Mouse (Mus musculus): ENCODE measurements at regions not wholly inside any gene's neighbourhood (a gene's known extent, or its start where the extent isn't known, plus 50 kb on each side); places are given as distances from the start of the nearest gene placed in this dataset.

DNA sequence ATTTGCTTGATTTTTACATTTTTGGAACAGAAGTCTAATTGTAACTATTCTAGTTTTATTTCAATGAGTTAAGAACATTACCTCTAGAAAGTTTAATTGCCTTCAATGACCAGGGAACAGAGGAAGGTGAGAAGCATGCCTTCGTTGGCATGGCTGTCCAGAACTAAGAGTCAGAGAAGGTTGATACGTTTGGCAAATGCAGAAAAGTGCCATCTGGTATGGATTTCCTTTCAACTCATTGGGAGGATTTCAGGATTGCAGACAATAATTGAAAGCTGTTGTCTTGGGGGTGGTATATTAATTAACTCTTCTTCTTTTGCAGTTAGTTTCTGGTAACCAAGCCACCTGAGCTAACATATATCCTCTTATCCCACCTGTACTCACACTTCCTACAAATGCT is 489.5 kb upstream of the Etaa1 start:
- ATAC-seq (ENCODE audit: insufficient number of reproducible peaks, low FRiP score, low TSS enrichment), result no peak

DNA sequence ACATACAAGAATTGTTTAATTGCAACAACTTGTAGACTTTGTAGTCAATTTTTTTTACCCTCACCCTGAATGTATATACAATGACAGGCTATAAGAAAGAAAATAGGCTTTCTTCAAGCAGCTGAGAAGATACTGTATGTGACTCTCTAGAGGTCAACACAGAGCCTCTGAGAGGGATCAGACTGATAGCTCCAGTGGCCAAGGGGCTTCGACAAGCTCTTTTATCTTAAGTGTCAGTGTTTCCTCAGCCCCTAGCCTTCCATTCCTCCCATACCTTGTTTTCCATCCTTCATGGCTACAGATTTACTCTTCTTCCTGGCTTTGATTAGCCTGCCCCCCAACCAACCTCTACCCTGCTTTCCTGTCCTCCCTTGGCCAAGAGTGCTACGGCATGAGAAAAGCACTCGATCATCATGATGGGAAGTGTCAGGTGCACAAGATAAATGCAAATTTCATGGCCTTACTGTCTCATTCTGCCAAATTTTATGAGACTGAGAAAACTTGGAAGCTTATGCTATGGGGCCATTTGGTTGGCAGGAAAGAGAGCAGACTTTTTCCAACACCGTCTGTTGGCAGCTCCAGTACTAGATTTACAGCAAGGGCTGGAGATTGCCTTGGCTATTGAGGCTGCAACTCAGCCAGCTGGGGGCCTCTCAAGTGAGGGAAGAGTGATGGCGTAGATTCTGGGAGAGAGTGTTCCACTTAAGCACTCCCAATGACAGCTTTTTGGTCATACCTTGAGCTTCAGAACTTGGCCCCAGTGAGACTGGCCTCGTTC is 484.3 kb upstream of the Etaa1 start:
- ATAC-seq (ENCODE audit: insufficient number of reproducible peaks, low FRiP score, low TSS enrichment), result peak; percentile 84

DNA sequence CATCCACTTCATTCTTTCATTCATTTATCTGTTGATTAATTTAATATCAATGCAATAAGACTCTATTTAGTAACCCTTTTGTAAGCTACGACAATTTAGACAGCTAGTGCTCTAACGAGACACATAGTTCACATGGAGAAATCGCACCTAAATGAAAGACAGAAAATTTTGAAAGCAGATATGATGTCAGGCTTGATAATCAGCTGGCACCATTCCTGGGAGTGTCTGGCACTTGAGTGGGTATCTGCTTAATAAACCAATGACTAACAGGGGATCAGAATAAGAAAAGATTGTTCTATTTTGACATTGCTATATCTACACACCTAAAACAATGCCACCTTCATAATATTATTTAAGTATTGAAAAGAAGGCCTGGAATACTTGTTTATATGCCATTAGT is 467.4 kb upstream of the Etaa1 start:
- no peak for ATAC-seq (ENCODE audit: insufficient number of reproducible peaks, low FRiP score, low TSS enrichment)

DNA sequence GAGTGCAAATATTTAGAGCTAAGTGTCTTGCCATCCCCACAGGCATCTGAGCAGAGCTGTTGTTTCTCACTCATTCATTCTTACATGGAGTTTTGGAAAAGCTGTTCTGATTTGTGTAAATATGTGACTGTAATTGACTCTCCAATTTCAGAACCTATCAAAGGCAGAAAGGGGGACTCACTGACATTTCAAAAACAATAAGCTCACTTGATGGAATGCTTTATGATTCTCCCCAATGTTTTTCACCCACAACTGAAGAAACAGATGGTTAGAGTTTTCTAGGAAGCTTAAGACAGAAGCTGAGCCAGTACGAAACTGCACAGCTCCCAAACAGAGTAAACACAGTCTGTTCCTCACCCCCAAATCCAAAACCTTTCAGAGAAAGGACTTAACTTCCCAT is 460.1 kb upstream of the Etaa1 start:
- ATAC-seq (ENCODE audit: insufficient number of reproducible peaks, low FRiP score, low TSS enrichment), result no peak

DNA sequence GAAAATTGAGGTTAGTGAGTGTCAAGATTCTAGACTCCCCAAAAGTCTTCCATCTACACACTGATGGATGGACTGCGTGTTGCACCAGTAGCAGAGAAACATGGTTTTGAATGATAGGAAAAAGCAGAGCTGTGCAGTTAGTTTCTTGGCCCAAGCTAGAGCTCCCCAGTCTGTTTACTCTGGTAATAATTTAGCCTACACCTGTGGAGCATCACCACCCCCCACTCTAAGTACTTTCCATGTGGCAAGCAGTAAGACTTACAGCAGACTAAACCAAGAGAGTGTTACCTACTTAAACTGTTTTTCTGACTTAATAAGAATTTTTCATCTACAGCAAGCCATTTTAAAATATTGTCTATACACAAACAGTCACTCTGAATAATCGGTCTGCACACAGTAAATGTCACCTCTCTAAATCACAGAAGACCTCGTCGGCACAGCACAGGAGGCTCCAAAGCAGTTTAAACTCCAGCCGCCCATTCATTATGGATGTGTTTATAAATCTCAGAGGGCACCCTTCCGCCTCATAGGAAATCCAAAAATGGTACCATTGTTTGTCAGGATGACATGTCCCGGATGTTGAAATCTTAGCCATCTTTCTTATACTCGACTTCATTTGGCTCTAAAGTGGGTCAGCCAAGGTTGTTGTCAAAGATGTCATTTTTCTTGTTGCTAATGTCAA is 454.5 kb upstream of the Etaa1 start:
- no peak for ATAC-seq (ENCODE audit: insufficient number of reproducible peaks, low FRiP score, low TSS enrichment)

DNA sequence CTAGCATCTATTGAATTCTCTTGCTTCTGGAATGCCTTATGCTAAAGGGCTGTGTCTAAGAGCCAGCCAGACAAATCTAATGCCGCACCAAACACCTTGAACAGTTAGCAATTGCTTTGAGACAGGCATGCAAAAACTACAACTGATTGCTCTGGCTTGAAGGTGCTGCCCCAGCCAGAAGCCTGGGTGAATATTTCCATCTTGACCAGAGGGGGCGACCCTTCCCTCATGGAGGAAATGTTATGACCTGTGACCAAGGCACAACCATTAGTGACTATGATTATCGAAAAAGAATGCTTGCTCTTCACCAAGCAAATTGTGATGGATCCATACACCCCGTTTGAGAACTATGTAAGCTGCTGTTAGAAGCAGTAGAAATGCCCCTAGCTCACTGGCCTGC is 445.9 kb upstream of the Etaa1 start:
- ATAC-seq (ENCODE audit: insufficient number of reproducible peaks, low FRiP score, low TSS enrichment), result no peak

DNA sequence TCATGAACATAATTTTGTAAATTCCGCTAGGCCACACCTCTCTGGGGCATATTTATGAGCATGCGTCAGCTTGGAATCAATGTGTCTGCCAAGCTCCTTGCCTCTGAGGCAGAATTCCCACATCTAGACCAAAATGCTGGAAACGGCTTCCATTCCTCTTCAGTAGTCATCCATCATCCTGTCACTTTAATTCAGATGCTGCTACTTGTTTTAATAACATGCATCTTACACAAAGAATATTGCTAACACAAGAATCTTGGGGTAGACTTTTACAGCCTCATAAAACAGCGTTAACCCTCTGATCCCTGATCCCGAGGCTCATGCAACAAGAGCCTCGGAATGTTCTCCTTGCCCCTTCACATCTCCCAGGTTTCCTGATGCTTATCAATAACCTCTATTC is 442.7 kb upstream of the Etaa1 start:
- no peak for ATAC-seq (ENCODE audit: insufficient number of reproducible peaks, low FRiP score, low TSS enrichment)

DNA sequence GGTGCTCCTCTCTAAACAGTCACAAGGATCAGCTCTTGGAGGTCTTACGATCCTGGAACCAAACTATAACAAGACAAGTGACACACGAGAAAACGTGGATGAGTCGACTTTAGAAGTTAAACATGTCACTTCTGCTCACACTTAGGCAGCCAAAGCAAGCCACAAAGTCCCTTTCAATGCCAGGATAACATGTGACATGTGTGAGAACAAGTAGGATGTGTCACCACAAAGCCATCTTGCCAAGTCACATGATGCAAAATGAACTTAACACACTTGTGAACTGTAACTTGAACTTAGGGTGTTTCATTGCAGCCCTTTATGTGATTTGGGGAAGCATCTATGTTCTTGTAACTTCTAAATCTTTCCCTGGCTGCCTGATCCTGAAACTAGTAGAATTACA is 442.0 kb upstream of the Etaa1 start:
- no peak for ATAC-seq (ENCODE audit: insufficient number of reproducible peaks, low FRiP score, low TSS enrichment)

DNA sequence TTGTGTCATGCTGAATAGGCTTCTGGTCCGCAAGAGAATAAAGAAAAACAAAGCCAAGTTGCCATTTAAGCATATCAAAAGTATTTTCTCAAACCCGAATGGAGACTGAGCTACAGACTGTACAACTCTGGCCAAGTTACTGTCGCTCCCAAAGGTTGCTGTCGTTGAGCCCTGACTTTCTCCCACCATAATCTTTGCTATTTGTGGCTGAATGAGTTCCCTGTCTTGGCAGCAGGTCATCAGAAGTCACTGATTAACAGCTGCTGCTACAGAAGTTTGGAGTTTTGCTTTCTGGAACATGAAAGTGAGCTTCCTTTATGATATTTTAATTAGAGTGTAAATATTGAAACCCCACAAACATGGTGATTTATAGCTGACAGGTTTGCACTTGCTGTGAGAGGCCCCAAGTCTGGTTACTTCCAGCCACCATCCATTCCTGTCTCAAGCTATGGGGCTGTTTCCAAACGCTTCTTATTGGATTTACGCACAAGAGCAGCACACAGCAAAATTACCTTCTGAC is 419.2 kb upstream of the Etaa1 start:
- no peak for ATAC-seq (ENCODE audit: insufficient number of reproducible peaks, low FRiP score, low TSS enrichment)

DNA sequence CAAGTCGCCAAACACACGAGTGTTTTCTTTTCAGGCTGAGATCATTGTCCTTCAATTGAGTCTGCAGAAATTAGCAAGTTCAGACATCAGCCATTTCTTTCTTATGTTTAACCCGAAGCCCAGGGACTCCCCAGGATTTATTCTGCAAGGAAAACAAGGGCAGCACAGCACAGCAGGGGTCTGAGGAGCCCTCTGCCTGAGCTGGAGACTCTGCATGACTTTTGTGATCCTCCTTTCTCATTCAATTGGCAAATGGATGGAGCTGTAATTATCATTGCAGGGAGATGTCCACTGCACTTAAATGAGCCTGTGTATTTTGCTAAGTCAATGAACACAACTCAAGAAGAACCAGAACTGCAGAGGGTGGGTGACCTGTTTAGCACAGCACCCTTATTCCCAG is 417.6 kb upstream of the Etaa1 start:
- no peak for ATAC-seq (ENCODE audit: insufficient number of reproducible peaks, low FRiP score, low TSS enrichment)

DNA sequence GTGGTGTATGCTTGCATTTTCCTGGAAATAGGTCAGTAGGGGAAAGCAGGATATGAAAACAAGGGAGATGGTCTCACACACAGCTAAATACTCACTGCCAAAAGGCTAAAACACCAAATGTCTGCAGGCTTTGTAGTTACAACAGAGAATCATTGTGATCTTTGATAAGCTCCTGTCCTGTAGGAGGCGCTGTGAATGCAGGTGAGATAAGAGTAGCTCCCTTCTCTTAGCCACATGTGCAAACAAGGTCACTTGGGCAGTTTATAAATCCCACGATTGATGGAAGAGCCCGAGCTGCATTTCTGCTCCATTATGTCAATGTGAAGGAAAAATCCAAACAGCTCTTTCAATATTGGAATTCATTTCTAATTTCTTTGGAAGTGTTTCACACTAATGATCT is 417.2 kb upstream of the Etaa1 start:
- no peak for ATAC-seq (ENCODE audit: insufficient number of reproducible peaks, low FRiP score, low TSS enrichment)

DNA sequence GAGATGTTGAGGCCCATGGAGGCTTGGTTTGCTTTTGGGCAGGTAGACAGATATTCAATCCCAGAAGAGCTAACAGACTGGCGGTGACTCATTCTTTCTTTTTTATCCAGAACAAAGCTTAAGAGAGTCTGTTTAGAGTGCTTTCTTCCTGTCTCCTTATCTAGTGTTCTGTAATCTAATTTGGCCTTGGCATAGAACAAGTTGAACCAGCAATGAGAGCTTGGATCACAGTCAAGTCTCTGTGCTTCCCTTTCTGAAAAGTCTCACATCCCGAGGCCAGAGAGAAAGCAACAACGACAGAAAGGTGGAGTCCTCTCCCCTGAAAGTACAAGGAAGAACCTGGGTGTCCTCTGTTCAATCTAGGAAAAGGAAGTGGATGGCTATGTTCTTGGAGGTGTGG is 401.2 kb upstream of the Etaa1 start:
- ATAC-seq (ENCODE audit: insufficient number of reproducible peaks, low FRiP score, low TSS enrichment), result no peak

DNA sequence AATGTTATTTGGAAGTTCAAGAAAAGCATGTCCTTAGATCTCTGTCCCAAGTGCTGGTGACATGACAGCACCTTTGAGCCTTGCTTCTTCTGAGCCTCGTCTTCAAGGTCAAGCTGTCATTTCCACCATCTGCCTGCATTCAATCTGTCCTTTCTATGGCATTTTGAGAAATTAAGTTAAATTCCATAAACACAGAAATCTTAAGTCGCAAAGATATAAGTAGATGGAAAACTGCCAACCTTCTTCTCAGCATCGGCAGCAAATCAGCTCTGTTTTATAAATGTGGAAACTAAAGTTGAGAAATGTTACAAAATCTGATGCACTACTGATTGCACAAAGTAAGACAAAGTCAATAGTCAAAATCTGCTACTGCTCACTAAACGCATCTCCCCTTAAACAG is 400.5 kb upstream of the Etaa1 start:
- ATAC-seq (ENCODE audit: insufficient number of reproducible peaks, low FRiP score, low TSS enrichment), result no peak

DNA sequence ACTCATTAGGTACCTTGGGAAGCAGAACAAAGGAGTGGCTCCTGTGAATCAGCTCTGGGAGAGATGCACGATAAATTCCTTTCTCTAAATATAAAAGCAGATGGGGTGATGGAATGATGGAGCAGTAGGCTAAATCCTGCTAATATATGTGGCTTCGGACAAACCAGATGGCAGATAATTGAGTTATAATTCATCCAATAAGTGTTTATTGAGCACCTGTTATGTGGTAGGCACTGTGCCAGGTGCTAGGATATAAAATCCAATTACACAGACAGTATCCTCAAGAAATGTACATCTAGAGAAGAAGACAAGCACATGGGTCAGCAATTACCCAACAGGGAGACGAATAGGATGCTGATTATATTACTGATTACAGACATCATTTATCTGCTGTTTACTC is 394.2 kb upstream of the Etaa1 start:
- ATAC-seq (ENCODE audit: insufficient number of reproducible peaks, low FRiP score, low TSS enrichment), result no peak

DNA sequence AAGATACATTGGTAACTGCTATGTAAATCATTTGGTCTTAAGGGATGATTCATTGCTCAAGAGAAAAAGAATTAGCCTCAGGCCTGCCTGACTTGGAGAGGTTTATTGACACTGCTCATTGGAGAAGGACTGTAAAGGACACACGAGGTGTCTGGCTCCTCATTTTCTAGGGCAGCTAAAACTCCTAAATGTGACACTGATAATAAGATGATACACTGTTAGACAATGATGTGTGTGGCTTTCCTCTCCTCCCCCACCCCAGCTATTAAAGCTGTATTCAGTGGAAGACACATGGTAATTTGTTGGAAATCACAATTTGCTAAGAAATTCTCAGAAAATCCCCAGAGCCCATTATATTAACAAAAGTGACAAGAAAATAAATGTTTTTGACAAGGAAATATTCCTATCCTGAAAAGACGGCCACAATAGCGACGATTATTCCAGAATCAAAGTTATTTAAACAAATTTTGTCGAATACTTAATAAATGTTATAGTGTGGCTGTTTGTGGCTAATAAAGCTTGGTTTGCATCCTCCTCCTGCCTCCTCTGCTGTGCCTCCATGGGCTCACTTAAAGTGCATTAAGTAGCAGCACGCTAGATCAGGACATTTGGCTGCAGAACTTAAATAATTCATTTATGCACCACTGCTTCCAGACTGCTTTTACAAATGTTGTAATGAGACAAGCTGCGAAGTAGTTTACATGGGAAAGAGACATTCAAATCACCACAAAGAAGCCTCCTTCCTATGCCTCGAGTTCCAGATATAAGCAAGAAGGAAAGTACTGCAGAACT is 360.0 kb upstream of the Etaa1 start:
- ATAC-seq (ENCODE audit: insufficient number of reproducible peaks, low FRiP score, low TSS enrichment), result no peak

DNA sequence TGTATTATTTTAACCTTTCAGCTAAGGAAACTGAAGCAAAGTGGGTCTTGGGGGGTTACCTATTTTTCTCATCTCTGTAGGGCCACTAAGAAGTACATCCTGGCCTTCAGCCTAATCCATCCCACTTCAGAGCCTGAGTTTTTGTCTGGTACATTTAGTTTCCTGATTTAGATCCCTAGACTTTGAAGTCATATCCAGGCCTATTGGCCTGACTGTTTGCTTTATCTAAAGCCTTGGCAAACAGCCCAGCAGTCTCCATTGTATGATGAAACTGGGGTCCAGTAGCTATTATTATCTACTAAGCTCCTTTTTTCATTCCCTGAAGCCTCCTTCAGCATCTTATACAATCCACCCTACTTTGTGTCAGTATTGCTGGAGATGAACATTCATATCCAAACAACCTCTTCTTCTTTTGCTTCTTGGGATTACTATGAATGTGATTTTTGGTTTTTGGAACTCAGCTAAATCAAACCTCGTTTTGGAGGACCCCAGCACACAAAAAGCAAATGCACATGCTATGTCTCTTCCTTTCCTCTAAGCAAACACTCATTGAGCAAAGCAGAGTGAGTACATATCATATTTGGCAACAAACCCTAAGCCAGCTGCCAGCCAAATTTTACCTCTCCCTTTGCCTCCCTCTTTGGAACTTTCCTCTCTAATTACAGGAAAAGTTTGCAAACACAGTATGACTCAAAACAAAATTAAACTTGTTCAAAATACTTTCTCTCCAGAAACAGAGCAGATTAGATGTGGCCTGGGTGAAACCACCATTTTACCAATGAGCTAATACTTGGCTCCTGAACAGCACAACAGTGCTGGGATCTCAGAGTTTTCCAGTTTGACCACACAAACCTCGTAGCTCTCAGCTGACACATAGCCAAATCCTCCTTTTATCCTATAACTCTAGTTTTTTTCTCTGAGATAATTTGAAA is 342.8 kb upstream of the Etaa1 start:
- no peak for ATAC-seq (ENCODE audit: insufficient number of reproducible peaks, low FRiP score, low TSS enrichment)

DNA sequence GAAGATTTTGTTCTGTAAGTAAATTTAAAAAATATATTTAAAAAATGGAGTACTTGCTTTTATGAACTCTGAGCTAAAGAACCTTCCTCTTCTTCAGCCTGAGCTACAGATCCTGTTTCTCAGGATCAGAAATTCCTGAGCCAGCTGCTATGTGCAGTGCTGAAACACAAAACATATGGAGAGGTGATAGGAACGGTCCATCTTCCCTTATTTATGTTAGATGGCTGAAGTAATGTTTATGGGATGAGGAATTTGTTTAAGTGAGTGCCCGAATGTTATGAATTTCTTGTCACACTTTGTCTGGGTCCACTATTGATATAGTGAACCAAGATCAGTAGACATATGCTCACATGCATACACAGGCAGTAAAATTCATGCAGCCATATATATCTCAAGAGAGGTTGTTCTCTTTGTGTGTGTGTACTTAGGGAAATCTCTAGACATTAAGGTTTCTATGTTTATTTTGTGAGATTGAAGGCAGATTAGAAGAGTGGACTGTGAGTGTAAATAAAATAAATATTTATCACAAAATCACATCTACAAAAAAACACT is 325.0 kb upstream of the Etaa1 start:
- no peak for ATAC-seq (ENCODE audit: insufficient number of reproducible peaks, low FRiP score, low TSS enrichment)

DNA sequence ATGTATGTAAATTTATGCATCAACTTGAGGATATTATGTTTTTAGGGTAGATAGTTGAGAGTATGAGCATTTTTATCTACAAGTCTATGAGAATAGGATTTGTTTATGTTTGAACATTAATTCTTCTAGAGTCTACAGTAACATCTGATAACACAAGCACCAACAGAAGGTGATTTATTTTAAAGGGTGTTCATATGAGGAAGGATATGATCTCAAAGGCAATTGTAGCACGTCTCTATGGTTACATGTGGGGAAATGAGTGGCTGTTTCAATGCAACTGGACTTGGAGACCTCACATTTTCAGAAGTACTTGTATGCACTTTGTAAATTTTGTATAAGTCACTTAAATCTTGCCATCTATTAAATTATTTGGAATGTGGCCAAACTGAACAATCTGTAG is 318.7 kb upstream of the Etaa1 start:
- ATAC-seq (ENCODE audit: insufficient number of reproducible peaks, low FRiP score, low TSS enrichment), result no peak

DNA sequence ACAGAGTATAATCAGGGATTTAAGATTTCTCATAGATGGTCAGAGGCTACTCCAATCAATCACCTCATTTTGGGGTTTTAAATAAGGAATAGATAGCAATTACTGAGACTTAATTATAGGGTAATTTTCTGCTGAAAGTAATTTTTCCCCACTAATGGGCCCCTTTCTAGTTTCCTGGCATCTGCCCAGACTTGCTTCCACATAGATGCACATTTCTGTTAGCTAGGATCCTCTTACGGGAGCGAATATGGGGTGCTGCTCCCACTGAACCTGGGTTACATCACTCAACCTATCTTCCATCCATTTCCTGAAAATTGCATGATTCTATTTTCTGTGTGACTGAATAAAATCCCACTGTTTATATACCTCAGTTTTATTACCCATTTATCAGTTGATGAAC is 312.5 kb upstream of the Etaa1 start:
- no peak for ATAC-seq (ENCODE audit: insufficient number of reproducible peaks, low FRiP score, low TSS enrichment)

DNA sequence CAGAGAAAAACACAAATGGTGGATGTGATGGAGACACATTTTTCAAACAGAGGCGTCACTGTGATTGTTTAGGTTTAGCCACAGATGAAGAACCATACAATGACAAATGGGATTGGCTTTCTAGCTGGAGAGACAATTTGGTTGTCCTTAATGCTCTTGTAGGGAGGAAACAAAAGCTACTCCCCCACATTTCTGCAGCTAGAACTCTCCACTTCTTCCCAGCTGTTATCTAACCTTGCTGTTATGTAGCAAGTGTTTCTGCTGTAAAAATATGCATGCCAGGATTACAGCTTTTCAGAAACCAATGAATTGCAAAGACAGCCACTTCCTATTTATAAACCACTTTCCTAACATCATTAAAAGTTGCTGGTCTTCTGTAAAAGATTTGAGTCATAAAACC is 309.2 kb upstream of the Etaa1 start:
- no peak for ATAC-seq (ENCODE audit: insufficient number of reproducible peaks, low FRiP score, low TSS enrichment)
